Mouse (Mus musculus) embryo, embryonic 9.5 days (tissue): ENCODE measurements around the gene Cnbd2.

Source experiments
- DNase-seq: peaks from one replicate; pipeline ENCODE4 v3.0.0-alpha.2; 2017; ENCODE audit errors: extremely low spot score

The Cnbd2 gene

GRCm38 (mm10) chr2:156312297-156312897, at the start of gene Cnbd2, which contains the start of gene Scand1:
Gene Cnbd2 (plus strand): TSS chr2:156312299.
Gene Scand1 (minus strand): TSS chr2:156312704.
- peak; percentile 87 for DNase-seq

GRCm38 (mm10) chr2:156263204-156263893, 48.8 kb upstream of the Cnbd2 start:
- no peak for DNase-seq

- DNase-seq = no peak
Observed at GRCm38 (mm10) chr2:156267636-156268035, 44.5 kb upstream of the Cnbd2 start.

- no peak for DNase-seq
Observed at GRCm38 (mm10) chr2:156272553-156272952, 39.5 kb upstream of the Cnbd2 start.

DNA sequence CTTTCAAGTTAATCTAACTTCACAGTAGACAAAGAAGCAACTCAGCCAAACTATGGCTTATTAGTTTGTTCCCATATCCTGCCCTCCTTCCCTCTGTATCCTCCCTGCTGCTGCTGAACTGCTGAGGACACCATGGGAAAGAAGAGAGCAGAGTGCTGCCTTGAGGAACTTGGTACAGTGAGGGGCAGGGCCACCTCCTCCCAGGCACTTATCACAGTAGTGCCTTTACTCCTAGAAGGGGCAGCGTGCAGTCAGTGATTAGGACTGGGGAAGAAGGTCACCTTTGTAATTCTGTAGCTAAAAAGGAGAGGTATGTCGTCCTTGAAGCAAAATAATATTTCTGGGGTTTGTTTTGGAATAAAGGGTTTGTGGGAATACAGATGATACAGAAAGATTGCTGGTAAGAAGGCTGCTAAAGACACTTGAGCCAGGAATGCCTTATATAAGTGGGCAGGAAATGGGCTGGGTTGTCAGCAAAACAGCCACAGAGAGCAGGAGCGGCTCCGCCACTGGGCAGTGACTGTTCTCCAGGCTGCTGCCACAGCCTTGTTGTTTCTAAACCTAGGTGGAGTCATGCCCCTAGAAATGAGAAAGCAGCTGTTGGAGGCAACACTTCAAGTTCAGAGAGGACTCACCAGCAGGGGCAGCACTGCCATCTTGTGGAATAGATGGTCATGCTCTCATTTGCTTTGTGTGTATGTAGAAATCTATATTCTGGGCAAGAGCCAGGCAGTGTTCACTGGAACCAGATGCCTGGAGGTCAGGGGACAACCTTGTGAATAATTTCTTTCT, 33.7 kb upstream of the Cnbd2 start:
- peak; percentile 63 for DNase-seq

- no peak for DNase-seq
Observed at GRCm38 (mm10) chr2:156281227-156281626, 30.9 kb upstream of the Cnbd2 start.

DNA sequence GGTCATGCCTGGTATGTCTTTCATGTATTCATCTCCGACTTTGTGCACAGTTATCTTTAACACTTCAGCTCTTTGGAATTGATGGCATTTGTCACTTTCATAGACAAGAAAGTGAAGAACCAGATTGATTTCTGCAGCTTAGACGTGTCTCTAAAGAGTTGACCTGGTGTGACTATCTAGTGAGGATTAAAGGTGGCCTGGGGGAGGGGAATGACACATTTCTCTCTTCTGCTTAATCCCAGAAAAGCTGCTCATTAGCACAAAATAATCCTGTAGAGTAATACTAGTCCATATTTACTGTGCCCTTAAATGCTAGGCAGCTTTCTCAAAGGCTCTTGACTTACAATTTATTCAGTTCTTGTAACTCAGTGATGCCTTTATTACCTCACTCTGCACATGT, 26.9 kb upstream of the Cnbd2 start:
- DNase-seq = no peak

GRCm38 (mm10) chr2:156286733-156287132, 25.4 kb upstream of the Cnbd2 start:
- DNase-seq = no peak

DNA sequence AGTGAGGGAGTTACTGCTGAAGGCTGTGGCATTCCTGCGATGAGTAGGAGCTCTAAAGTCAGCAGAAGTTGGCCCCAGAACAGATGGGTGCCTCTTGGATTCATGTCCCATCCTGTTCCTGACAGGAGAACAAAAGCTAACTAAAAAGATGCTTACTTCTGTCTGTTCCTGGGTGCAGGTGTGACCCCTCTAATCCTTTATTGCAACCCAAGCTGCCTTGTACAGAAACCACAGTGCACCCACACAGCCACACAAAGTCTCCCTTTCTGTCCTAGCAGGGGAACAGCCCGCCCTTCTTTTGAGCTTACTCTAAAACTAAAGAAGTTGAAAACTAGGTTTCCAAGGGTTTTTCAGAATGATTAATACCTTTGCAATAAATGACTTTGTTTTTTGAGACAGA, 23.9 kb upstream of the Cnbd2 start:
- no peak for DNase-seq

- DNase-seq = no peak
Observed at GRCm38 (mm10) chr2:156289552-156290160, 22.4 kb upstream of the Cnbd2 start.

DNA sequence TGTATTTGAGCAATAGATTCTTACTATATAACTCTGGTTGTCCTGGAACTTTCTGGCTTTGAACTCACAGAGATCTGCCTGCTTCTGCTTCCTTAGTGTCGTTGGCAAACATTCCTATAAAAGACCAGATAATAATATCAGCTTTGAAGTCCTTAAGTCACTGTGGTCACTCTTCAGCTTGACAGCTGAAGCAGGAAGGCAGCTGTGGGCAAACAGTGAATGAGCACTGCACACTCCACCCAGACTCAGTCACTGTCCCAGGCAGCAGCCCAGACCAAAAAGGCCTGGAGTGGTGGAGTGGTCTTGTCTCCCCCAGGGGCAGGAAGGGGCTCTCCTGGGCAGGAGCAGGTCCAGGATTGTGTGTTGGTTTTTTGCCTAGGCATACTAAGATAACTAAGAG, 20.1 kb upstream of the Cnbd2 start:
- DNase-seq = no peak

GRCm38 (mm10) chr2:156295601-156296063, 16.5 kb upstream of the Cnbd2 start:
- no peak for DNase-seq

GRCm38 (mm10) chr2:156296190-156296589, 15.9 kb upstream of the Cnbd2 start:
- DNase-seq = no peak

- no peak for DNase-seq
Observed at GRCm38 (mm10) chr2:156297653-156298052, 14.4 kb upstream of the Cnbd2 start.

- no peak for DNase-seq
Observed at GRCm38 (mm10) chr2:156298458-156298857, 13.6 kb upstream of the Cnbd2 start.

GRCm38 (mm10) chr2:156302063-156302462, 10.0 kb upstream of the Cnbd2 start:
- DNase-seq = no peak

GRCm38 (mm10) chr2:156304351-156304750, 7.7 kb upstream of the Cnbd2 start:
- DNase-seq = no peak

DNA sequence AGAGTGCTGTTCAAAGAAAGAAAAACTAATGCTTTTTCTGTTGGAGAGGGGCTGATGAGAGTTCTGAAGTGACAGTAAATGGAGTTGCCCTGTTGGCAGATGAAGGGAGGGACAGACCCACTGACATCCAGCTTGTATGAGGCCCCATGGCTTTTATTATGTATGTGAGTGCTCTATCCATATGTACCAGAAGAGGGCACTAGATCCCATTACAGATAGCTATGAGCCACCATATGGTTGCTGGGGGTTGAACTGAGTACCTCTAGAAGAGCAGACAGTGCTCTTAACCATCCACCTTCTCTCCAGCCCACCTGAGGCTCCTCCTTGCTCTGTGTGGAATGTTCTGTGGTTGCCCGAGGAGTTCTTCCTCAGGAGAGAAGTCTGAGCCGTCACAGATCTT, 6.3 kb upstream of the Cnbd2 start:
- DNase-seq = peak; percentile 8

- no peak for DNase-seq
Observed at GRCm38 (mm10) chr2:156307261-156307660, 4.8 kb upstream of the Cnbd2 start.

DNA sequence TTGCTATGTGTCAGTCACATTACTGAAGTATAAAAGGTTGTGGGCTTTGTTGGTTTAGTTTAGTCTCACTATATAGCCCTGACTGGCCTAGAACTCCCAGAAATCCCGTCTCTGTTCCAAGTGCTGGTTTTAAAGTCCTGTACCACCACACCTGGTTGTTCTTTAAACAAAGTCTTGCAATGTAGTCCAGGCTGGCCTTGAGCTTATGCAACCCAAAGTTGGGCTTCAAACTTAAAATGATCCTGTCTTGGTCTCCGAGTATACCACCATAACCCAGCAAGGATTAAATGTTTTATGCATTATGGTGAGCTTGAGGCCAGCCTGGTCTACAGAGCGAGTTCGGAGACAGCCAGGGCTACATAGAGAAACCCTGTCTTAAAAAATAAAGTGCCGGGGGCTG, 2.2 kb upstream of the Cnbd2 start:
- no peak for DNase-seq

GRCm38 (mm10) chr2:156310455-156310854, 1.6 kb upstream of the Cnbd2 start:
- no peak for DNase-seq

- no peak for DNase-seq
Observed at GRCm38 (mm10) chr2:156310945-156311344, 1.2 kb upstream of the Cnbd2 start.
